Mouse (Mus musculus): Measurements from ENCODE around the gene Miga1. TPM values are rescaled to one million over a fixed set of nuclear protein-coding genes. Genes with fewer than 3 reads are reported as not detected.

The Miga1 gene
- total RNA-seq, 1 experiment from 2014 or later: 5.7 TPM

DNA sequence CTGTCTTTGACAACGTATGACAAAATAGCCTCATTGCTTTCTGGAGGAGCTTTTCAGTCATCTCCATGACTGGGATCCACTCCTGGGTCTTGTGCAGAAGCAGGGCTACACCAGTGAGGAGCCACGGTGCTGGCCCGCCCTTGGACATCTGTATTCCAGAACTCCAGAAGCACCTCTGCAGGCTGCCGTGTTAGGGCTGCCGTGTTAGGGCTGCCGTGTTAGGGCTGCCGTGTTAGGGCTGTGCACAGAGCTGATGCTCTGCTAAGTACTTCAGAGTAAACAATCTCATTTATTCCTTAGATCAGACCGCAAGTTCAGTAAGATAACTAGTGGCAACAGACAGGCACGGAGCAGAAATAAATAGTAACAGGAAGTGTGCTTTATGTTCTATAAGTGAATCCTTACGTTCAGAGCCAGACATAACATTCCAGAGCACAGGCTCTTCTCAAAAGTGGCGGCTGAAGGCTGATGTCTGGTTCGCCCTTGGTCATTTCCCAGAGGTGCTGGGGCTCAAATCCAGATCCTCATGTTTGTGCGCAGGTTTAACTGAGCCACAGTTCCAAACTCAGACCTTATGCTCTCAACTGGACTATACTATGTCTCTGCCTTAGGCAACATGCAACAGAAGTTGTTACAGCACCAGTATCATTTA, 46.6 kb downstream of the Miga1 start:
- no peak for ATAC-seq (replicated peaks; ENCODE audit: insufficient number of reproducible peaks, low FRiP score, low TSS enrichment, poor library complexity, severe bottlenecking)

DNA sequence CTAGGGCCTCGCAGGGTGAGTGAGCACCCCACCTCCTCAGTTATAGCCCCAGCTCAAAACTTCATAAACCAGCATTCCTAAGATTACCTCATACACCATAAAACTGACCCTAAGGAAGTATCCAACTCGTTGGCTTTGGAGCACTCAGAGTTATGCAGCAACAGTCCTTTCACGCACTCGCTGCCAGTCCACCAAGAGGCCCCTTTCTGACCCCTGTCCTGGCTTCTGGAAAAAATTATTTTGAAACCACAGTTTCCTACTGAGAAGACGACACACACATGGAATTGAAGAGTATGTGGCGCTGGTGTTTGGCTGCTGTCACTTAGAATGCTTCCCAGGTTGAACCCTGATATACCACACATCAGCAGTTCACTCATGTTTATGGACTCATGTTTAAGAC, 48.3 kb downstream of the Miga1 start:
- ATAC-seq (replicated peaks; ENCODE audit: insufficient number of reproducible peaks, low FRiP score, low TSS enrichment, poor library complexity, severe bottlenecking): no peak

GRCm38 (mm10) chr3:152290175-152290798, 49.9 kb downstream of the Miga1 start:
- ATAC-seq (replicated peaks; ENCODE audit: insufficient number of reproducible peaks, low FRiP score, low TSS enrichment, poor library complexity, severe bottlenecking): no peak

GRCm38 (mm10) chr3:152288740-152289139, 51.5 kb downstream of the Miga1 start:
- ATAC-seq (replicated peaks; ENCODE audit: insufficient number of reproducible peaks, low FRiP score, low TSS enrichment, poor library complexity, severe bottlenecking): no peak

- ATAC-seq (replicated peaks; ENCODE audit: insufficient number of reproducible peaks, low FRiP score, low TSS enrichment, poor library complexity, severe bottlenecking): no peak
Measured at GRCm38 (mm10) chr3:152288276-152288675, 51.9 kb downstream of the Miga1 start.

- ATAC-seq (replicated peaks; ENCODE audit: insufficient number of reproducible peaks, low FRiP score, low TSS enrichment, poor library complexity, severe bottlenecking): no peak
Measured at GRCm38 (mm10) chr3:152287810-152288209, 52.4 kb downstream of the Miga1 start.

- no peak for ATAC-seq (replicated peaks; ENCODE audit: insufficient number of reproducible peaks, low FRiP score, low TSS enrichment, poor library complexity, severe bottlenecking)
Measured at GRCm38 (mm10) chr3:152284759-152285158, 55.4 kb downstream of the Miga1 start.

GRCm38 (mm10) chr3:152284306-152284705, 55.9 kb downstream of the Miga1 start:
- no peak for ATAC-seq (replicated peaks; ENCODE audit: insufficient number of reproducible peaks, low FRiP score, low TSS enrichment, poor library complexity, severe bottlenecking)

GRCm38 (mm10) chr3:152282126-152282525, 58.1 kb downstream of the Miga1 start:
- no peak for ATAC-seq (replicated peaks; ENCODE audit: insufficient number of reproducible peaks, low FRiP score, low TSS enrichment, poor library complexity, severe bottlenecking)

- ATAC-seq (replicated peaks; ENCODE audit: insufficient number of reproducible peaks, low FRiP score, low TSS enrichment, poor library complexity, severe bottlenecking): no peak
Measured at GRCm38 (mm10) chr3:152278431-152278830, 61.8 kb downstream of the Miga1 start.

DNA sequence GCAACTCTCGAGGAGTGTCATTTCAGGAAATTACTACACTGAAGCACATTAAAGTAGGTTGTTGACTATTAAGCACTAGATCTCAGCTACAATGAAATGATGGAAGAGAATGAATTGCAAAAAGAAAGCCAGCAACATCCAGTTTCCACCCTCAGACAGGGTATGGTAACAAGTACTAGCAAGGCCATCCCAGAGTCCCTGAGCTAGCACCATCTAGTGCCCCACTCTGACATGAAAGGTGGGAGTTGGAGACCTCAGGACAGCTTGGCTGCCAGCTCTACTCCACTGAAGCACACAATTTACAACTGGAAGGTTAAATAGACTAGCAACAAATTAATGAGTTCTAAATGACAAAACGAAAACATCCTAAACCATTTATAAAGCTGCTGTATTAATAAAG, 62.3 kb downstream of the Miga1 start:
- no peak for ATAC-seq (replicated peaks; ENCODE audit: insufficient number of reproducible peaks, low FRiP score, low TSS enrichment, poor library complexity, severe bottlenecking)

DNA sequence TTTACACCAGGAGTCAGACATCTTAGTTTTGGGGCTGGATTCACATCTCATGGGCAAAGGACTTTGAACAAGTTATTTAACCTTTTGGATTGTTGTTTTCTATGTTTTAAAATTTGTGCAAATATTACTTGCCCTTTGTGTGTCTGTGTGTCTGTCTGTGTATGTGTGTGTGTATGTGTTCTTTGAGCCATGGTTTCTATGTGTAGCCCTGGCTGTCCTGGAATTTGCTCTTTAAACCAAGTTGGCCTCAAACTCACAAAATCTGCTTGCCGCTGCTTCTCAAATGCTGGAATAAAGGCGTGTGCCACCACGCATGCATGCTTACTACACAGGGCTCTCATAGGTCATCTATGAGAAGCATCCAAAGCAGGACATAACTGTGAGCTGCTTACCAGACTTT, 63.3 kb downstream of the Miga1 start:
- ATAC-seq (replicated peaks; ENCODE audit: insufficient number of reproducible peaks, low FRiP score, low TSS enrichment, poor library complexity, severe bottlenecking): no peak

- ATAC-seq (replicated peaks; ENCODE audit: insufficient number of reproducible peaks, low FRiP score, low TSS enrichment, poor library complexity, severe bottlenecking): no peak
Measured at GRCm38 (mm10) chr3:152275008-152275407, 65.2 kb downstream of the Miga1 start.

DNA sequence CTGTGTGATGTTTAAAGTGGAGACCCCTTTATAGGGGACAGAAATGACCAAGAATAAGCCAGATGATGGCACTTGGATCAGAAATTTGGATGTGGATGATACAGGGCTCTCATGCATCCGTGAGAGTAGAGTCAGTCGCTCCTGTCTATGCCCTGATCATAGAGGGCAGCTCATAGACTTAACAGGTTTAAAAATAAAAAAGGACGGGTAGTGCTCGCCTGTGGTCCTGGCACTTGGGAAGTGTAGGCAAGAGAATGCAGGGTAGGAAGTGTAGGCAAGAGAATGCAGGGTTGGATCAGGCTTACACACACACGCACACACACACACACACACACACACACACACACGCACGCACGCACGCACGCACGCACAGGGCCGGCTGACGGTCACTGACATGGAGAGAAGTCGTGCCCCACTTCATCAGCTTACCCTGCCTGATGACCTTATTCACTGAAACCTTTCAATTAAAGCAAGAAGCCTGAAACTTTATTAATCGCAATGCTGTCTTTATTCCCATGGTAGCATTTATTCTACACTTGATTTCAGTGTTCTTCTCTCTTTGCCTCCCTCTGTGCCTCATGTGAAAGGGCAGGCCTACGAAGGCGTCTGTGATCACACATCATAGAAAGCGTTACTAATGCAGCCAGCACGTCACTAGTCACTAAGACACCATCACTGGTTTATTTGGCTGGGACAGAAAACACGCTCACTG, 67.1 kb downstream of the Miga1 start:
- ATAC-seq (replicated peaks; ENCODE audit: insufficient number of reproducible peaks, low FRiP score, low TSS enrichment, poor library complexity, severe bottlenecking): no peak

DNA sequence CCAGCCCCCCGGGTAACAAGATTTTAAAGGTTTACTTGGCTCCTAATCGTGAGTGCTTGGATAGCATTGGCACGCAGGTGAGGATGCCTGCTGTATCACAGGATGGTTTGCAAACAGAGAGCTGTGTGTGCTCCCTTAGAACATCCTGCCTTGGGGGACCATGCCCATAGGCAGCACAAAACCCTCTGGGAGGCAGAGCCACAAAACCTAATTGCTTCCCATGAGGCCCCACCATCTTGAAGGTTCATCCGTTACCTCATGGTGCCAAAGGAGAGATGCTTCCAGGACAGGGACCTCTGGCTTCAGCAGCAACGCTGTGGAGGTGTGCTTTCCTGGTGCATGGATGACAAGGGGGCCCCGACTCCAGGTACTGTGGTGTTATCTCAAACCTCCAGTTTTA, 68.3 kb downstream of the Miga1 start:
- ATAC-seq (replicated peaks; ENCODE audit: insufficient number of reproducible peaks, low FRiP score, low TSS enrichment, poor library complexity, severe bottlenecking): no peak

- no peak for ATAC-seq (replicated peaks; ENCODE audit: insufficient number of reproducible peaks, low FRiP score, low TSS enrichment, poor library complexity, severe bottlenecking)
Measured at GRCm38 (mm10) chr3:152271071-152271710, 69.0 kb downstream of the Miga1 start.

DNA sequence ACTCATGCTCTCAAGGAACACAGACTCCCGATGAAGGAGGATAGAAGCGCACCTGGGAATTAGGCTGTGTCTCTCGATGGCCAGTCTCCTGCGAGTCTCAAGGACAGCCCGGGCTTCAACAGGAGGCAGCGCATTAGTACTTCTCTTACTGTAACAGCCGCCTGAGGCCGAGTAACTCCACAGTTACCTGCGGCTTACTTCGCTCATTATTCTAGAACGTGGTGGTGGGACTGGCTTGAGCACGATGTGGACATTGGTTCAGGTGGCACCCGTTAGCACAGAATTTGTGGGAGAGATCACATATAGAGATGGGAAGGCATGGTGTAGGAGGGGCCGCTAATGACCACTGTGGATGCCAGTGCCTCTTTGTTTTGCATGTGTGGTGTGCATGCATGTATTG, 72.1 kb downstream of the Miga1 start:
- no peak for ATAC-seq (replicated peaks; ENCODE audit: insufficient number of reproducible peaks, low FRiP score, low TSS enrichment, poor library complexity, severe bottlenecking)

DNA sequence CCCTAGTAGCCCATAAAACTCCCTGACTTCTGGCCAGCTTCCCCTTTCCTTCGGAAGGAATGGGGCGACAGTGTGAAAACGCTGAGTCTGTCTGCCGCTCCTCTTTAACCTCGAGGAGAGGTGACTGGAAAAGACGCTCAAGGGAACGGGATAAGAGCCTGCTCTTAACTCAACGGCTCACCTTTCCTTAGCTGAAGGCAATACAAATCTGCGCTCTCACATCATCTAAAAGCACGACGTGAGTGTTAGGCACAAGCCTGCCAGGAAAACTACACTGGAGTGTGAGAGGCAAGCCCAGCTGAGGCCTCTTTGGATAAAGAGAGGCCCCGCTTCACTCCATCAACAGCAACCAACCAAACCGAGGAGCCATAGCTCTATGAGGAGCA, 74.2 kb downstream of the Miga1 start, which contains the start of gene Nexn:
TSS of gene Nexn (minus strand) at position 315 of the 386 bp plus-strand sequence.
- ATAC-seq (replicated peaks; ENCODE audit: insufficient number of reproducible peaks, low FRiP score, low TSS enrichment, poor library complexity, severe bottlenecking): no peak

GRCm38 (mm10) chr3:152265351-152266035, 74.7 kb downstream of the Miga1 start:
- ATAC-seq (replicated peaks; ENCODE audit: insufficient number of reproducible peaks, low FRiP score, low TSS enrichment, poor library complexity, severe bottlenecking): no peak

Data from monocyte, adult 5-6 weeks (primary cell).